Mouse (Mus musculus) MEL (cell line): ENCODE data around the gene 1700019N19Rik.

ENCODE experiments used
- CTCF ChIP-seq, 3 experiments: IDR thresholded peaks in 2 of 3; conservative IDR thresholded peaks in 1 of 3; 2 replicates each; pipeline ENCODE4 v1.5.1; 2011 to 2012; ENCODE audit warnings: low read length in 3 of 3, low read depth in 2 of 3, mild to moderate bottlenecking in 2 of 3, improper control_type of control experiment in 1 of 3, inconsistent platforms in 1 of 3, mixed read lengths in 1 of 3, moderate library complexity in 1 of 3; ENCODE audit not compliant: control insufficient read depth in 1 of 3, insufficient read depth in 1 of 3, poor library complexity in 1 of 3, severe bottlenecking in 1 of 3
- JUND ChIP-seq: IDR thresholded peaks from 2 replicates; pipeline ENCODE4 v1.6.1; 2011; ENCODE audit warnings: low read depth, mild to moderate bottlenecking, improper control_type of control experiment, low read length
- POLR2A ChIP-seq, 2 experiments: IDR thresholded peaks; 2 replicates each; pipeline ENCODE4 v1.6.1; 2011 to 2012; ENCODE audit warnings: low read length in 2 of 2, mild to moderate bottlenecking in 2 of 2, control low read depth in 1 of 2, improper control_type of control experiment in 1 of 2, low read depth in 1 of 2, moderate library complexity in 1 of 2; ENCODE audit not compliant: control insufficient read depth in 1 of 2, insufficient read depth in 1 of 2, poor library complexity in 1 of 2
- RAD21 ChIP-seq: IDR thresholded peaks from 2 replicates; pipeline ENCODE4 v1.6.1; 2011; ENCODE audit warnings: mild to moderate bottlenecking, low read depth, low read length, improper control_type of control experiment
- TBP ChIP-seq: IDR thresholded peaks from 2 replicates; pipeline ENCODE4 v1.8.0; 2011; ENCODE audit warnings: low read depth, low read length, improper control_type of control experiment
- ZMIZ1 ChIP-seq: IDR thresholded peaks from 2 replicates; pipeline ENCODE4 v1.6.1; 2012; ENCODE audit warnings: low read depth, mild to moderate bottlenecking, inconsistent platforms, low read length, improper control_type of control experiment, moderate library complexity
- ZNF384 ChIP-seq: IDR thresholded peaks from 2 replicates; pipeline ENCODE4 v1.6.1; 2012; ENCODE audit warnings: low read depth, mild to moderate bottlenecking, inconsistent platforms, low read length, improper control_type of control experiment

DNA sequence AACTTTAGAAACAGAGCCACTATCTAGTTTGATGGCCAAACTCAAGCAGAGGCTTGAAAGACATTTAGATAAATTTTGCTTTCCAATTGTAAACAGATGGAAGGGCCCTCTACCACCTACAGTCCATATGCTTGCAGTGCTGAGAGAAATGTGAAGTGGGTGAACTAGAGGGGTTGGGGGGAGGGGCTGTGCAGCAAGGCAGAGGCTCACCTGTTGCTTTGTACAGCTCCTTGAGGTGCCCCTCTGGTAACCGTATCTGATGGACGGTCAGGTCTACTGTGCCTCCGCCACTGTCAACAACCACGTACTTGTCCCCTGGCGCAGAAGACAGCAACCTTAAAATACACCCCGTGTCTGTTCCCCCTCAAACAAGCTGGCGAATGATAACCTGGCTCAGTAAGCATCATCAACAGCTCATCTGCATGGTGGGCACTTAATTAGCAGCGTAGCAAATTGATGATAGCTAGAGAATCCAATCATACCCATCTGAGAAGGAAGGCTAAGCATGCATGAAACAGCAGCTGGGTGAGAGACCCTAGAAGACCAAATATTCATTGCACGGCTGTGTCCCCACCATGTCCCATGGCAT lies 11.0 kb upstream of the 1700019N19Rik start:
- TF ChIP-seq CTCF (IDR thresholded peaks at IDR 0.05 in 2 of 3, conservative IDR thresholded peaks at IDR 0.05 in 1 of 3; ENCODE audit: control insufficient read depth in 1 of 3, insufficient read depth in 1 of 3, low read depth in 2 of 3, low read length in 3 of 3, poor library complexity in 1 of 3, severe bottlenecking in 1 of 3): no peak
- no peak for TF ChIP-seq ZNF384
- no peak for TF ChIP-seq RAD21
- no peak for TF ChIP-seq JUND
- TF ChIP-seq ZMIZ1: no peak
- no peak for TF ChIP-seq POLR2A (IDR thresholded peaks at IDR 0.05; ENCODE audit: control insufficient read depth in 1 of 2, insufficient read depth in 1 of 2, low read depth in 1 of 2, low read length in 2 of 2, poor library complexity in 1 of 2)
- no peak for TF ChIP-seq TBP
